Mouse (Mus musculus): ENCODE measurements at regions not wholly inside any gene's neighbourhood (a gene's known extent, or its start where the extent isn't known, plus 50 kb on each side); places are given as distances from the start of the nearest gene placed in this dataset.
"Not testable (repeated sequence)": the region's sequence is repeated elsewhere in the genome, so short reads cannot be mapped to it uniquely, and the experiment has no call there.

DNA sequence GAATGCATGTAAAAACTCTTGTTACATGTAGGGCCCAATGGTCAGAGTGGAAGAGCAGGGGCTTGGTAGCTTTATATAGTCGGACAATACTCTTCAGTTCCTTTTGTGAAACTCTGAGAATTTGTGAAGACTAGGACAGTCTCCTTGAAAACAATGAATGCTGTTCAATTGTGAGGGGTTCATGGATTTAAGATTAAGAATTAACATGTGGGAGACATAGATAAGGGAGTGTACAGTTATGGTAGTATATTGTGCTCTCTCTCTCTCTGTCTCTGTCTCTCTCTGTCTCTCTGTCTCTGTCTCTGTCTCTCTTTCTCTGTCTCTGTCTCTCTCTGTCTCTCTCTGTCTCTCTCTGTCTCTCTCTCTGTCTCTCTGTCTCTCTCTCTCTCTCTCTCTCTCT lies 225.7 kb downstream of the Enc1 start:
- TF ChIP-seq MYOD1 (IDR thresholded peaks at IDR 0.05; ENCODE audit: control insufficient read depth, insufficient read length, low read depth); CTCF (IDR thresholded peaks at IDR 0.05; ENCODE audit: control insufficient read depth, insufficient read depth, insufficient read length); MAX (IDR thresholded peaks at IDR 0.05): not testable (repeated sequence)

Measured in C2C12 (cell line).